Mouse (Mus musculus): ENCODE measurements around the gene Adgrl3. TPM values are rescaled to one million over a fixed set of nuclear protein-coding genes. Genes with fewer than 3 reads are reported as not detected.

Gene Adgrl3
- polyA plus RNA-seq, 1 experiment from 2014 or later, result 19.4 TPM

Small RNAs within 50 kb of the gene (microRNA-seq; reads per million reads assigned to microRNA genes)
- gene Gm22048 (ENCODE audit: insufficient number of aligned reads), result not detected
